Mouse (Mus musculus): ENCODE measurements around the gene Sgta.

Gene Sgta

GRCm38 (mm10) chr10:81019687-81020086, 40.3 kb downstream of the Sgta start:
- no peak for DNase-seq (ENCODE audit: low read depth)

GRCm38 (mm10) chr10:81018326-81018725, 41.7 kb downstream of the Sgta start:
- peak; percentile 79 for DNase-seq (ENCODE audit: low read depth)

GRCm38 (mm10) chr10:81016645-81017044, 43.3 kb downstream of the Sgta start:
- peak; percentile 73 for DNase-seq (ENCODE audit: low read depth)

GRCm38 (mm10) chr10:81015666-81016065, 44.3 kb downstream of the Sgta start:
- DNase-seq (ENCODE audit: low read depth), result no peak

GRCm38 (mm10) chr10:81014393-81015384, 45.3 kb downstream of the Sgta start, which contains the start of gene Gng7:
Gene Gng7 (minus strand): TSS chr10:81014945.
- DNase-seq (ENCODE audit: low read depth), result peak; percentile 96

GRCm38 (mm10) chr10:81010851-81011250, 49.1 kb downstream of the Sgta start:
- DNase-seq (ENCODE audit: low read depth), result no peak

- DNase-seq (ENCODE audit: low read depth), result peak; percentile 60
Measured at GRCm38 (mm10) chr10:81007240-81007639, 52.7 kb downstream of the Sgta start.

GRCm38 (mm10) chr10:81006005-81006677, 53.8 kb downstream of the Sgta start:
- no peak for DNase-seq (ENCODE audit: low read depth)

GRCm38 (mm10) chr10:81001161-81001560, 58.8 kb downstream of the Sgta start:
- no peak for DNase-seq (ENCODE audit: low read depth)

- DNase-seq (ENCODE audit: low read depth), result peak; percentile 42
Measured at GRCm38 (mm10) chr10:81000197-81001062, 59.6 kb downstream of the Sgta start.

GRCm38 (mm10) chr10:80999362-81000196, 60.4 kb downstream of the Sgta start:
- peak; percentile 93 for DNase-seq (ENCODE audit: low read depth)

GRCm38 (mm10) chr10:80998778-80999177, 61.2 kb downstream of the Sgta start:
- DNase-seq (ENCODE audit: low read depth), result peak; percentile 83

- DNase-seq (ENCODE audit: low read depth), result no peak
Measured at GRCm38 (mm10) chr10:80998021-80998420, 62.0 kb downstream of the Sgta start.

- no peak for DNase-seq (ENCODE audit: low read depth)
Measured at GRCm38 (mm10) chr10:80997332-80997731, 62.6 kb downstream of the Sgta start.

GRCm38 (mm10) chr10:80996501-80996900, 63.5 kb downstream of the Sgta start:
- no peak for DNase-seq (ENCODE audit: low read depth)

GRCm38 (mm10) chr10:80995091-80995632, 64.8 kb downstream of the Sgta start:
- peak; percentile 81 for DNase-seq (ENCODE audit: low read depth)

GRCm38 (mm10) chr10:80994621-80995020, 65.4 kb downstream of the Sgta start:
- no peak for DNase-seq (ENCODE audit: low read depth)
